Mouse (Mus musculus) neutrophil, adult 5-6 weeks (primary cell): ENCODE results near the gene Cd164l2. TPM values are rescaled to one million over a fixed set of nuclear protein-coding genes. Genes with fewer than 3 reads are reported as not detected.

Experiments used
- ATAC-seq: fragments of 151-379, 151-347 bp; 2 replicates; pipeline ENCODE4 v1.8.0; 2017; ENCODE audit warnings: mild to moderate bottlenecking, moderate TSS enrichment; ENCODE audit not compliant: insufficient number of reproducible peaks, poor library complexity, low FRiP score, severe bottlenecking; ENCODE audit errors: extremely low read depth
- total RNA-seq: library from RNA; stranded (forward); fragments of 200-1000 nt; gene quantifications from 2 replicates; pipeline ENCODE4 v1.2.3, GENCODE M21; 2017

Gene Cd164l2
- total RNA-seq, 1 experiment from 2014 or later: 2.9 TPM

- no peak for ATAC-seq
These were observed 1.3 kb downstream of the Cd164l2 start for GRCm38 (mm10) chr4:133213268-133213590.

- ATAC-seq: no peak
These were observed 1.7 kb downstream of the Cd164l2 start for GRCm38 (mm10) chr4:133213661-133214060.

- peak; percentile 31; the same call in 1 of the 2 replicates for ATAC-seq
These were observed 5.7 kb downstream of the Cd164l2 start for GRCm38 (mm10) chr4:133217641-133218040.

GRCm38 (mm10) chr4:133218745-133219144, 6.8 kb downstream of the Cd164l2 start:
- ATAC-seq: no peak

GRCm38 (mm10) chr4:133220656-133221055, 8.7 kb downstream of the Cd164l2 start:
- ATAC-seq: no peak

GRCm38 (mm10) chr4:133221701-133222100, 9.8 kb downstream of the Cd164l2 start:
- ATAC-seq: no peak

GRCm38 (mm10) chr4:133223875-133224274, 11.9 kb downstream of the Cd164l2 start:
- ATAC-seq: no peak

- no peak for ATAC-seq
These were observed 14.1 kb downstream of the Cd164l2 start for GRCm38 (mm10) chr4:133226073-133226472.

GRCm38 (mm10) chr4:133227636-133228035, 15.7 kb downstream of the Cd164l2 start:
- no peak for ATAC-seq

- no peak for ATAC-seq
These were observed 17.7 kb downstream of the Cd164l2 start for GRCm38 (mm10) chr4:133229582-133229981.

- peak; percentile 25; the same call in 1 of the 2 replicates for ATAC-seq
These were observed 21.5 kb downstream of the Cd164l2 start for GRCm38 (mm10) chr4:133233285-133233976.

- ATAC-seq: no peak
These were observed 22.8 kb downstream of the Cd164l2 start for GRCm38 (mm10) chr4:133234771-133235170.

- no peak for ATAC-seq
These were observed 23.5 kb downstream of the Cd164l2 start for GRCm38 (mm10) chr4:133235415-133235814.

- ATAC-seq: peak; percentile 57
These were observed 26.0 kb downstream of the Cd164l2 start for GRCm38 (mm10) chr4:133237911-133238310.

- ATAC-seq: no peak
These were observed 28.6 kb downstream of the Cd164l2 start, which contains the start of gene Map3k6 for GRCm38 (mm10) chr4:133240490-133240921. Gene Map3k6, plus strand, starts transcription at chr4:133240818.

GRCm38 (mm10) chr4:133240934-133241908, 29.3 kb downstream of the Cd164l2 start:
- peak; percentile 74 for ATAC-seq

- no peak for ATAC-seq
These were observed 30.0 kb downstream of the Cd164l2 start for GRCm38 (mm10) chr4:133241910-133242309.

- ATAC-seq: no peak
These were observed 30.8 kb downstream of the Cd164l2 start for GRCm38 (mm10) chr4:133242710-133243109.

- no peak for ATAC-seq
These were observed 31.6 kb downstream of the Cd164l2 start for GRCm38 (mm10) chr4:133243538-133243937.

- no peak for ATAC-seq
These were observed 32.4 kb downstream of the Cd164l2 start for GRCm38 (mm10) chr4:133244289-133244688.
